Mouse (Mus musculus) erythroblast, embryonic 14.5 days (primary cell): ENCODE data around the gene Pogz.

Experiments used
- GATA1 ChIP-seq: IDR thresholded peaks from 2 replicates; pipeline ENCODE4 v1.6.1; 2012; ENCODE audit warnings: low read length, inconsistent platforms, mixed read lengths
- TAL1 ChIP-seq: IDR thresholded peaks from 3 replicates; pipeline ENCODE4 v1.6.1; 2012; ENCODE audit warnings: low read length, inconsistent platforms, mixed read lengths

DNA sequence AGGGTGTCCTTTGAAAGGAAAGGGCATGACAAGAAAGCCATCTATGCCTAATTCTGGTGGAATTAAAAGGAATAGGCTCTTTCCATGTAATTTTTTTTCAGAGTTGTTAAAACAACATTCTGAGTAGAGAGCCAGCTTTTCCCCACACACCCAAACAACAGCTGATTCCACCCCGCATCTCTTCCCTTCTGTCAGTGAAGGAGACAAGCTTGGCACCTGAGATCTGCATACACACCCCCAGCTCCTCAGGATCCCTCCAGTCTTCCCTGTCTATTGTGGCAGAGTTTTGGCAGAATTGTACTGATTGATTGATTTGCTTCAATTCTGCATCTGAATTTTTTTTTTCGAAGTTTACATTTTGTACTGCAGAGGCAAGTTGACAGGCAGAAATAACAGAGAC, 45.1 kb upstream of the Pogz start:
- TF ChIP-seq GATA1 (no peak), TAL1 (no peak)
